Mouse (Mus musculus): ENCODE results near the gene Polr2l.

Gene Polr2l

DNA sequence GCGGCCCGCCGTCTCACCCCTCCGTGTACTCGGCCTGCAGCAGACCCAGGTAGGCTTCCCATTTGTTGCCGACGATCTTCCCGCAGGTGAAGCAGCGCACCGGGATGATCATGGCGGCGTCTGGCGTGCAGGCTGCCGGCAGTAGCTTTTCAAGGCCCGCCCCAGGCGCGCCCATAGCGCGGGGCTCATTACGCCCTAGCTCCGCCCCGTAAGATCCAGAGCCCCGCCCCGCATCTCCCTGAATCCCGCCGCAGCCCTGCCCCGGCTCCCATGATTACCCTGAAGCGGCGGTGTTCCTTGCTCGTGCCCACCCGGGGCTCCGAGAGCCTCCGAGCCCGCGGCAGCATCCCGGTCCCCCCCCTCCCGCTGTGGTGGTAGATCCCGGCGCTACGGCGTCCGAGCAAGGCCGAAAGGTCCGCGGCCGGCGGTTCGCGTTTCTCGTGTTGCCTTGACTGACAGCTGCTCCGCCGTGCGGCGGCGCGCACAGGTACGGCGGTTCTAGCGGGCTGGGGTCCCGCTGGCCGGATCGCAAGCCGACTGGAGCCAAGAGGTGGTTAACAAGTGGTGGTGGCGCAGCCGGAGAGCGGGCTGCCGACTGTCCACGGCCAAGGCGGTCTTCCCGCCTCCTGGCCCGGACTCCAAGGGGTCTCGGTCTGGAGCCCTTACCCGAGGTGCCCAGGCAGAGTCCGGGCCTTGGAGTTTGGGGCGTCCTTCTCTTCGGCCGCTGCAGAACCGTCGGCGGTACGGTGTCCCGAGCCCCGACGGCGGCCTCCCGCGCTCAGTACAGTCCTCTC is at the start of gene Polr2l, which contains the start of gene Tspan4:
Polr2l (minus strand) TSS at position 122 of the 794 bp plus-strand sequence.
Tspan4 (plus strand) TSS at position 230 of the 794 bp plus-strand sequence.
- peak in 1 of 2 experiments; percentile 78 for DNase-seq (ENCODE audit: low spot score in 2 of 2)

DNA sequence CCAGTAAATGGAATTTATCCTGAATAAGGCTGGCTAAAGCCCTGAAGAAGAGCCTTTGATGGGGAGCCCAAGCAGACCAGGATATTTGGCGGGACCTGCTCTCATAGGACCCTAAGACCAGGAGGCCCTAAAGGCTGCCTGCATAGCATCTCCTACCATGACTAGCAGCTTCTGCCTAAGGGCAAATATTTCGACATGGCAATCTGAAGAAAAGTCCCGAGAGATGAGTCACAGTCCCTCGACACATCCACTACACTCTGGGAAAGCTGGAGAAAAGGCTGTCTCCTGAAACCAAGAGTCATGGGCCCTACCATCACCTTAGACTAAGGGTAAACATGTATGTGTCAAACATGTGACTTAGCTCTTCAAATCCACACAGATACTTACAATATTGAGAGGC is 49.3 kb upstream of the Polr2l start:
- DNase-seq (ENCODE audit: low spot score in 2 of 2) = no peak

DNA sequence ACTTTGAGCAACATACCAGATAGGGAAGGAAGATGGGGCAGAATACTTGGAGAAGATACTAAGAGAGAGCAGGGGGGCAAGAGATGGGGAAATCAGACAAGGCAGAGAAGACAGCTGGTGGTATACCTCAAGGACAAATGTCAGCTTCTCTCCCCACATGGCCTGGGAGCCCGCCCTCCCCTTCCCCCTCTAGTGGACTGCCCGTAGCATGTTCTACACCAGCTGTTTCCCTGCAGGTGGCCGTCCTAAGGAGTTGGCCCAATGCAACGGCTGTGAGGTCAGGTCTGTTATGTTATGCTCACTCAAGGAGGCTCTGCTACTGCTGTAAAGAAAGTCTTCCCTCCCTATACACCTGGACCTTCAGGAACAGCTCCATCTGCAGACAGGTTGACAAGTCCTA is 48.1 kb upstream of the Polr2l start:
- DNase-seq (ENCODE audit: low spot score in 2 of 2) = no peak

DNA sequence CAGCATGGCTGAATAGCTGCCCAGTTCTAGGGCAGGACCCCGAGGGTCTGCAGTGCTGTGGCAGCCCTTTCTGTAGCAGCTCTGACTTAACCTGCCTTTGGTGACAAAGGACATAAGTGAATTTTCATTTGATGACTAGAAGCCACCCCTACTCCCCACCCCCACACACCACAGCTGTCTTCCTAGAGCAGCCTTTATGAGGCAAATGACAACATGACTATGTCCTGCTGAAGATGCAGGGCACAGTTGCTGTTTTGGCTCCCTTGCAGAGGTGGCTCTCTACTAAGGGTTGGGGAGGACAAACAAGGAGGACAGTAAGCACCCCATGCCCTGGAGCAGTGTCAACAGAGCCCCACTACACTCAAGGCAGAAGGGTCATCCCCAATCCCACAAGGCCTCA is 44.9 kb upstream of the Polr2l start:
- no peak for DNase-seq (ENCODE audit: low spot score in 2 of 2)

DNA sequence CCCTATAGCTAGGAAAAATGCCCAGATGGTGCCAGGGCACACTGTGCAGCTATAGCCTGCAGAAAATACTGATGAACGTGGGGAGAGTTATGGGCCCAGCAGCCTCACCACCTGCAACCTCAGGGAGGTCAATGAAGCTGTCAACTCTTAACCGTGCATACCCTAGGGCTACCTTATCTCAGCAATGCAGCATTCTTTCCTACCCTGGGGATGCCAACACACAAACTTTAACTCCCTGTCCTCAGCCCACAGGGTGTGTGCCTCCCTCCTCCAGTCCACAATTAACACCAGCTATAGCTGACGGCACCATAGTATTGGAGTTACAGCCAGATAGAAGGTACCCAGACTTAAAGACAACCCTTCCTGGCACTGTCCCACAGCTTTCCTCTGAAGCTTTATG is 44.0 kb upstream of the Polr2l start:
- DNase-seq (ENCODE audit: low spot score in 2 of 2) = no peak

DNA sequence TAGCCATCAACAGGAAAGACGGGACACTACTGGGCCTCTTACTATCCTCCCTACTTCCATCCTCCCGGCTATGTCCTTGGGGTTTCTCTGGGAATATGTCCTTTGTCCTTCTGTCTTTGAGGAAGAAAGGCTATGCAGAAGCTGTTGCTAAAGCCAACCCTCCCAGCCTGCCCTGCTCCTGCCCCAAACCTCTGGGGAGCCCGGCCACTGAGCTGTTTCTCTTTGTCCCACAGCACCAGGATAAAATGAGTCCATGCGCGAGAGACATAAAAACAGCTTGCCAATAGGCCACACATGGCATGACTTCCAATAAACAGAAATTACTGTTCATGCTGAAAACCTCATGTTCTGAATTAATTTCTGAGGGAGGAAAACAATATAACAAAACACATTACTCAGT is 43.4 kb upstream of the Polr2l start:
- DNase-seq (ENCODE audit: low spot score in 2 of 2) = no peak

DNA sequence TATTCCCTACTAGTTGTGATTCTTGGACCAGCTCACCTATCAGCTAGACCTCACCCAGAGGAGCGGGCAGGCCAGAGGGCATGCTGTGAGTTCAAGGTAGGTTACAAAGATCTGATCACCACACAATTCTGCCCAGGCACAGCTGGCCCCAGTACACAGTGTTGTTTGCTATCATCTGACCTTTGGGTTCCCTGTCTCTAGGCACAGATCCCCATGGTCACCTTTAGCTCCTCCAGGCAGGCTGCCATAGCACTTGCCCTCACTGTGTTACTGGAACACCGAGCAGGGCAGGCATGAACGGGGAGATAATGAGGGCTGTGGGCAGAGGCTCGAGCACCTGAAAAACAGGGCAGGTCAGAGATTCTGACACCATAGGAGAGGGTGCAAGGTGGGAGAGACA is 42.7 kb upstream of the Polr2l start:
- no peak for DNase-seq (ENCODE audit: low spot score in 2 of 2)

DNA sequence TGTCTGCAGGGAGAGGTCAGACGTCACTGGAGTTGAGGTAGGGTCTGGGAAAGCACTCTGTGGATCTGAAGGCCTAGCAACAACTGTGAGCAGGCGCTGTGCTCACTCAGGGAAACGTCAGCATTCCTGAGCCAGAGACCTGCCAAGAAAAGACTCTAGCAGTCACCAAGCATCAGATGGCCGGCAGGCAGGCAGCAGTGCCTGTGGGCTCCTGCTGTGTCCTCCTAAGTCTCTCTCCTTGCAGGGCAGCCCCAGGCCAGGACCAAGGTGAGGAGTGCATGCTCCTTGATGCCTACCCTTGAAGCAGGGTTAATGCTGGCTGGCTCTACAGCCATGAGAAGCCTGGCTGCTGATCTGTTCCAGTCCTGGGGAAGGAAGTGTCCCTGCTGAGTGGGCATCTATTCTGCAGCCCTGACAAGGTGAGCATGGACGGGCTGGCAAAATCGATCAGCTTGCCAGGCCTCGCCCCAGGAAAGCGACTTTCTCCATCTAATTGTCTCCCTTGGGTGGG is 35.8 kb upstream of the Polr2l start:
- DNase-seq (ENCODE audit: low spot score in 2 of 2) = no peak

DNA sequence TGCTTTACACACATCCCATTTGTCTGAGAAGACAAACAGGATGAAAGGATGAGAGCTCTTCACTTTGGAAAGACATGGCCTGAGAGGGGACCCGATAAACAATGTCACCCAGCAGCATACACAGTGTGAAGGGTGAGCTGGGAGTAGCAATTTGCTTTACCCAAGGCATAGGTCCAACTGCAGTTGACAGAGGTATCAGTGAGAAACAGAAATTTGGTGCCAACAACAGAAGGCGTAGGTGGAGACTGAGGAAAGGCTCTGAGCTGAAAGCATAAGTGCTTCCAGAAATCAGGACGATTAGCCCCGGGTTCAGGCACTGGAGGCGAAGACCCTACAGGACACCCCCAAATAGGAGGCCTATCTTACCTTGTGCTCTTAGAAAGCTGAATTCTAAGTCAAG is 35.3 kb upstream of the Polr2l start:
- no peak for DNase-seq (ENCODE audit: low spot score in 2 of 2)

DNA sequence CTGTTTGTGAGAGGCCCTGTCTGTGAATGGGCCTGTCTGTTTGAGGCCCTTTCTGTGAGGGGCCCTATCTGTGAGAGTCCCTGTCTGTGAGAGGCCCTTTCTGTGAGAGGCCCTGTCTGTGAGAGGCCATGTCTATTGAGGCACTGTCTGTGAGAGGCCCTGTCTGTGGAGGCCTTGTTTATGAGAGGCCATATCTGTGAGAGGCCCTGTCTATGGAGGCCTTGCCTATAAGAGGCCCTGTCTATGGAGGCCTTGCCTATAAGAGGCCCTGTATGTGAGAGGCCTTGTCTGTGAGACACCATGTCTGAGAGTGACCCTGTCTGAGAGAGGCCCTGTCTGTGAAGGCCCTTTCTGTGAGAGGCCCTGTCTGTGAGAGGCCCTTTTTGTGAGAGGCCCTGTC is 33.2 kb upstream of the Polr2l start:
- DNase-seq (ENCODE audit: low spot score in 2 of 2) = no peak

DNA sequence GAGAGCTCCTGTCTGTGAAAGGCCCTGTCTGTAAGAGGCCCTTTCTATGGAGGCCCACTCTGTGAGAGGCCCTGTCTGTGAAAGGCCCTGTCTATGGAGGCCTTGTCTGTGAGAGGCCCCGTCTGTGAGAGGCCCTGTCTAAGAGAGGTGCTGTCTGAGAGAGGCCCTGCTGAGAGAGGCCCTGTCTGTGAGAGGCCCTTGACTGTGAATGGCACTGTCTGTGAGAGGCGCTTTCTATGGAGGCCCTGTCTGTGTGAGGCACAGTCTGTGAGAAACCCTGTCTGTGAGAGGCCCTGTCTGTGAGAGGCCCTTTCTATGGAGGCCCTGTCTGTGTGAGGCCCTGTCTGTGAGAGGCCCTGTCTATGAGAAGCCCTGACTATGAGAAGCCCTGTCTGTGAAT is 31.3 kb upstream of the Polr2l start:
- no peak for DNase-seq (ENCODE audit: low spot score in 2 of 2)

DNA sequence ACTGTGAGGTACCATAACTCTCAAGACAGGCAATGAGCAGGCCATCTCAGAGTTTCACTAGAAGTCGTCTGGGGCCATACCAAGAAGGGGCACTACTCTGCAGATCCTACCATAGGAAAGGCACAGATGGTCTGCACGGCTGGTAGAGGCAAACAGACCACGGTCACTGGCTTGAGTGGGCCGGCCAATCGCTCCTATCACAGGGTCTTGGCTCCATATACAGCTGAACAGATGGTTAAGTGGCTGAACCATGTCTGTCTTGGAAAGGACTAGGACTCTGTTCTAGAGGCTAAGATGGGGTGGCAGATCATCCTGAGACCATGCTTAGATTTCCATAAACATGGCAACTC is 27.6 kb upstream of the Polr2l start:
- no peak for DNase-seq (ENCODE audit: low spot score in 2 of 2)

DNA sequence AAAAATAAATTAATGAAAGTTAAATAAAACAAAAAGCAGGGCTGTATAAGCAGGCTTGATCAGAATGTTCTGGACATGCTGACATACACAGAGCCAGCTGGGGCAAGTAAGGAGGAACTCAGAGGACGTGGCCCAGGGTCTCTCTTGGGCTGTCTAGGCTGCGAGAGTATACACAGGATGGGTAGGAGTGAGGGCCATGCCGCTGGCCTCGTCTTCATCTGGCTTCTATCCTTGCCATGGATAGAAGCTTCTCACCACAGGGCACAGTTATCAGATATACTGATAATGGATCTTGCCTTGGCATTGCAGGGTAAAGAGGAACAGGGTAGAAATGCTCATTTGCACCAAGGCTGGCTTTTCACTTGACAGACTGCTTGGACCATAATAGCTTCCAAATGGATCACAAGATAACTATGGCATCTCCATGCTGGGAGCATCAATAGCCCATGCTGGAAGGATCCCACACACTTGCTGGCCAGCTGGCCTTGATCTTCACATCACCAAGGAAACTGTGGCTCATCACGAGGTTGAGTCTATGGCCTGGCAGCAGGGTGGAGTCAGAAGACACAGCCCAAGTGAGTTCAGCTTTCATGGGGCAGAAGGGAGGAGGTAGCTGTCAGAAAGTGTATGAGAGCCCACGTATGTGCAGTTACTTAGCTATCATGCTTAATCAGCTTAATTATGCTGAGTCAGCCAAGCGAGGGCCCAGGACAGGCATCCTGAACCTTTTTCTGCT is 27.1 kb upstream of the Polr2l start:
- DNase-seq (ENCODE audit: low spot score in 2 of 2) = no peak

DNA sequence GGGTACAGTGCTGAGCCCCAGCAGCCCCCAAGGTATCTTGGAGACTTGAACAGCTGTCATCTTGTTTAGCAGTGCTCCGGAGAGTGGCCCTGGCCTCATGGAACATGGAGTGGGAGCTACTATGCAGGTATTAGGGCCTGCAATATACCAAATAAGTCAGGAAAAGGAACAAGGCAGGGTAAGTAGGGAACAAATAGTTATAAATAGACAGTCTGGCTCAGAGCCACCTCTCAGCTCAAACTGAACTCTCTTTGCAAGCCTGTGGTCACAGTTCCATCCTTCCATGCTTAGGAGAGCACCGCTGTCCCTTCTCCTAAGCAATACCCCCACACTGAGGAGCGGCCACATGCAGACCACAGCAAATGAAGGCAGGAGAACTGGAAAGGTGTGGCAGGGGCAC is 22.7 kb upstream of the Polr2l start:
- no peak for DNase-seq (ENCODE audit: low spot score in 2 of 2)

DNA sequence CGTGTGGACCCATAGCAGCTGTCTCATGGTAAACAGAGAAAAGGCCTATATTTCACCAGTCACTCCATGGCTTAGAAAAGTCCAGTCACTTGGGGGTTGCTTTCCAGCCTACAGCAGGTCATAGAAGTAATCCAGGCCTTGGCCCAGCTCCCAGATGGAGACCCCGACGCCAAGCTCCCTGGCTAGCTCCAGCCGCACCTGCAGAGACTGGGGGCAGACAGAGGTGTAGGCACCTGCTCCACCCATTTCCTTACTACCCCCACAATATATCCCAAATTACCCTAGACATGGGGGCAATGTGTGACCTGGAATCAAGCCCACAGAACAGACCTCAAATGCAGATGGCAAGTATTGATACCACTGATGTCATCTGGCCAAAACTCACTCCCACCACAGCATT is 21.0 kb upstream of the Polr2l start:
- no peak for DNase-seq (ENCODE audit: low spot score in 2 of 2)

DNA sequence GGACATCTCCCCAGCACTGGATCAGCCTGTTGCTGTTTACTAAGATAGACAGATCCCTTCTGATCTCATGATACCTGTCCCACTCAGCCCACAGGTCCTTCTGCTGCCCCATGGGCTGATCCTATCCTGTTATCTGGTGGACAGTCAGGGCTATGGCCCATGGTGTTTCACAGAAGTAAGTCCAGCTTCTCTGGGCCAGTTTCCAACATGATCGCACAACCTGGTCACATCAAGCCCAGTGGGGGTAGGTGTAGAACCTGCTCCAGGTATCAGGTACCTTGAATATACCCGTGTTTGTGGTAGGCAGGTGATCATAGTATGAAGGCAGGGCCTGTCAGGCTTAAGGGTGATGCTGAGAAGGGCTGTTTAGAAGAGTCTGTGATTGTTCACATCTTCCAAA is 20.4 kb upstream of the Polr2l start:
- DNase-seq (ENCODE audit: low spot score in 2 of 2) = no peak

DNA sequence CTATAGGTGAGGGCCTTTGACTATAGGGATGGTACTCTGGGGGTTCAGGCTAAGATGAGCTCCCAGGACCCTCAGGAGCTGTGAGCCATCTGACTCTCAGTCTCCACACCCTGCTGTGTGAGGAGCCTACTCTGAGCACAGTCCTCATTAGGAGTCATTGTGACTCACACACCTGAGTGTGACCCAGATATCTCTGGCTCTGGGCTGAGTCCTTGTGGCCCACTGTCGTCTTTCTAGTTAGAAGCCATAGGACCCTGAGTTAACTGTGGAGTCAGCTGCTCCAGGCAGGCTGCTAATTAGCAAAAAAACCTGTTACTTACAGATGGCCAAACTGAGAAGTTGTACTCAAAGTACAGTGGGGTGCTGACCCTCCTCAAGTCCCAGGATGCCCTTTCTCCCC is 18.8 kb upstream of the Polr2l start:
- DNase-seq (ENCODE audit: low spot score in 2 of 2) = no peak

DNA sequence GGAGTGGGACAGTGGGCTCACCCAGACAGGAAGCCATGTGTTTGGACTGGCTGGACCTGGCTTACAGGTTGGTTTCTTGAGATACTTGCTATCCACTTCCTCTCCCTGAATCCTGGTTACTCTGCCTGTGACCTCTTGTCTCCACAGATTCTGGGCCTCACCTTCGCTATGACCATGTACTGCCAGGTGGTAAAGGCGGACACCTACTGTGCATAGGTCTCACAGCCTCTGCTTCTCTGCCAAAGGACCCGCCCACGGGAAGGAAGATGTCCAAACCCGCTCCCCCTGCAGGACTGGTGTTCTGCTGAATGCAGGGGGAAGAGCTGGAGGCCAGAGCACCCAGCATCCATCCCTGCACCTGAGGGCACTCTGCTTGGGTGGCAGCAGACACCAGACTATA is 17.8 kb upstream of the Polr2l start:
- no peak for DNase-seq (ENCODE audit: low spot score in 2 of 2)

DNA sequence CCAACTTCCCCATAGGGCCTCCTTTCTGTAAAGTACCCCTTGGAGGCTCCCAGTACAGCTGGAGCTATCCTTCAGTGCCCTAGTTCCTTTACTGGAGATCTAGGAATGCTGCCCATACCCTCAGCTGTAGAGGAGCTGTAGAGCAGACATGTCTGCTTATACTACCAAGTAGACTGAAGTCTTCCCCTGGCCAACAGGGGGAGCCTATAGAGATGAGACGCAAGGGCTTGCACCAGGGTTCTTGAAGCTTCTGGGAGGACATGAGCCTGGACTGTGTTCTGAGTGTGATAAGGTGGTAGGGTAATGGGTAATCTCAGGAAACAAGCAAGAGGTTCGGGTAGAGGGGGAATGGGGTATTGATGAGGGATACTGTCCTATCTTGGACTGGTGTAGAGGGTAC is 16.2 kb upstream of the Polr2l start:
- DNase-seq (ENCODE audit: low spot score in 2 of 2) = no peak

DNA sequence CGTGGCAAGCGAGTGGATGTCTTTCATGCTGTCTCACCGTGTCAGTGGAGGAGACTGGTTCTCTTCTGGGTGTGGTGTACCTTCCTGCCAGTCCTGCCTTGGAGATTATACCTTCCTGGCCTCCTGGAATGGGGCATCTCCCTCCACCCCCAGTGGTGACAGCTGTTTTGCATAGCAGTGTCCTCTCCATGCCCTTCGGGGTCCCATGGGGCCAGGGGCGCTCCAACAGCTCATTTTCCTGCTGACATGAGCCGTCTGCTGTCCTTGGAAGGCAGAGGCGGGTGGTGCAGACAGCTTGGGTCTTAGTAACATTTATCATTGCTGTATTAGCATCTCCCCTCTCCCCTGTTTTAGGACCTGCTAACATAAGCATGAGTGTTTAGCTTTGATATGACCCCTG is 12.2 kb upstream of the Polr2l start:
- DNase-seq (ENCODE audit: low spot score in 2 of 2) = no peak

DNA sequence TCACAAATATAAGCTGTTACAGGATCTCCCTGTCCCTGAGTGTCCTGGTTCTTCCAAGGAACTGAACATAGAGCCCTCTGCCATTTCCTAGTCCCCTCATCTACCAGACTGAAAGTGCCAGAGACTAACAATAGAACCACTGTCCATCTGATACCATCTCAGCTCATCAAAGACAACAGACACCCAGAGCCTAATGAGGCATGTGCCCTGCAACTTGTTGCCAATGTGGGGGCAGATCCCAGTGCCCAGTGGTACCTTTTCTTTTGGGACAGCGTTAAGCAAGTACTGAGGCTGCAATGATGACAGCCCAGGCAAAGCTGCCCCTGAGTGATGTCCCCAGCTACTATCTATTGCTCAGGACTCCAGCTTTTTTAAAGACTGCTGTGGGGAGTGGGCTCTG is 11.3 kb upstream of the Polr2l start:
- DNase-seq (ENCODE audit: low spot score in 2 of 2) = no peak

DNA sequence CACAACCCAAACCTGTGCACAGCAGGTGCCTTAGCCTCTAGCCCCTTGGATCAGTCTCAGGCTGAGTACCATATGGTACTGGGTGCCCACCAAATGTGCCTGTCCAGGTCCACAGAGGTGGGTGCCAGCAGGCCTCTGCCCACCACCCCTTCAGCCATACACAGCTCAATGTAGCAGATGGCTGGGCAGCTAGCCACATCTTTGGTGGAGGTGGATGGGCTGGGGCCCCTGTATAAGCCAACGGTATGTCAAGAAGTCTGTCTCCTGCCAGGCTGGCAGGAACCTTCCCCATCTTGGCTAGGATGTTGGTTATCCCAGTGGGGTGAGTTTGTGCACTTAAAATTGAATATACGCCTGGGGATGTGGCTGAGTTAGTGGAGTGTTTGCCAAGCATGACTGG is 10.7 kb upstream of the Polr2l start:
- DNase-seq (ENCODE audit: low spot score in 2 of 2) = no peak

DNA sequence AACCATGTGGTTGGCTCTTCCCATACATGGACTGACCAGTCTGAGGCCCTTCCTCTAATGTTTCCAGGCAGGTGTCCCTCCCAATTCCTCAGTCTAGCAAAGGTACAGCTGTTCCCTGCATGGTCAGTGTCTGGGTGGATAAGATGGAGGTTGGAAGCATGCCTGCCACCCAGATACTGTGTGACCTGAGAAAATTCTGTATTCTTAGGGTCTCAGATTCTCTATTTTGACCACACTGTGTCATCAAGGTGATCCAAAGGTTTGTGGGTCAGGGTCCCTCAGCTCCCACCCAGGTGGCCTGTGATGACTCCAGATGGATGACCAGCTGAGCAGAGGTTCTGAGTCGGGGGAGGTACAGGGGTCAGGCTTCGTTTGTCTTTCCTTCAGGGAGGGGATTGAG is 10.3 kb upstream of the Polr2l start:
- DNase-seq (ENCODE audit: low spot score in 2 of 2) = no peak
